Mouse (Mus musculus) stomach, embryonic 16.5 days (tissue): ENCODE data around the gene Pgpep1l. TPM values are rescaled to one million over a fixed set of nuclear protein-coding genes. Genes with fewer than 3 reads are reported as not detected.

Experiments
- ATAC-seq: fragments of 200-750 bp; cut with Nextera tagmentation; 2 replicates; pipeline ENCODE4 v1.8.0; 2017; ENCODE audit warnings: moderate number of reproducible peaks, moderate TSS enrichment; ENCODE audit not compliant: insufficient read depth, low FRiP score
- H3K27ac ChIP-seq: fragments of 300-500 bp; sonication (generic); 2 replicates; pipeline ENCODE4 v1.5.1; 2014; ENCODE audit warnings: low read length
- H3K27me3 ChIP-seq: fragments of 300-500 bp; sonication (generic); 2 replicates; pipeline ENCODE4 v1.6.1; 2014; ENCODE audit warnings: low read length, control low read depth, mixed read lengths; ENCODE audit not compliant: control insufficient read depth, insufficient read depth
- H3K36me3 ChIP-seq: fragments of 300-500 bp; sonication (generic); 2 replicates; pipeline ENCODE4 v1.6.1; 2014; ENCODE audit warnings: low read length; ENCODE audit not compliant: control insufficient read depth, insufficient read depth
- H3K4me1 ChIP-seq: fragments of 300-500 bp; sonication (generic); 2 replicates; pipeline ENCODE4 v1.6.1; 2014; ENCODE audit warnings: low read length, control low read depth, mixed read lengths; ENCODE audit not compliant: control insufficient read depth, insufficient read depth
- H3K4me2 ChIP-seq: fragments of 300-500 bp; sonication (generic); 2 replicates; pipeline ENCODE4 v1.6.1; 2014; ENCODE audit warnings: low read depth, low read length, mixed read lengths
- H3K4me3 ChIP-seq: fragments of 300-500 bp; sonication (generic); replicated peaks from 2 replicates; pipeline ENCODE4 v1.5.1; 2014; ENCODE audit warnings: mild to moderate bottlenecking, low read length
- H3K9ac ChIP-seq: fragments of 300-500 bp; sonication (generic); 2 replicates; pipeline ENCODE4 v1.6.1; 2014; ENCODE audit warnings: low read length
- H3K9me3 ChIP-seq: fragments of 300-500 bp; sonication (generic); replicated peaks from 2 replicates; pipeline ENCODE4 v1.6.1; 2016; ENCODE audit warnings: low read length, control low read depth; ENCODE audit not compliant: control insufficient read depth
- WGBS: fragments of 180-500 bp; shearing (Covaris S2); extraction: QIAGEN DNeasy Blood & Tissue Kit; methylation state at CpG from one replicate; pipeline ENCODE4 v1.1.7; 2014; 5-methylcytosine and 5-hydroxymethylcytosine counted together
- polyA plus RNA-seq: library from polyadenylated mRNA; unstranded; fragments of >200 nt; fragmentation: Nextera tagmentation; extraction: Ambion mirVana; gene quantifications from 2 replicates; pipeline ENCODE4 v1.2.1, GENCODE M21; 2015

Gene Pgpep1l
- polyA plus RNA-seq = not detected in 2 replicates

DNA sequence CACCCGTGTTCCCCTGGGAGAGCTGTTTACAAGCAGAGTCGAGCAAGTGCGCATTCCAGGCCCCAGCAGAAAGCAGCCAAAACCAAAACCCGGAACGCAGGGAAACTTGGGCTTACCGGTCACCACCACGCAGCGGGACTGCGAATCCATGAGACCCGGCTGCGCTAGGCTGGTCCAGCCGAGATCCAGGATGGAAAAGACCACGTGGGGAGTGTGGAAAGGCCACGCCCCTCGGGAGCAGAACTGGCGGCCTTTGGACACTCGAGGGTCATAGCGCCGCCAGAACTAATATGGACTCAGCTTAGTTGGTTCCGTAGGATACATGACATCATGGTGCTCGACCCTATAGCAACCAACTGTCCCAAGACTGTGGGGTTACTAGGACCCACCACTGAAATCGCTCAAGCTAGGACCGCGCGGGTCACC, at the start of gene Pgpep1l:
TSS of gene Pgpep1l (minus strand) at position 206 of the 426 bp plus-strand sequence.
- 0 out of 2 replicates have a peak, but pooled peaks have one; percentile 56 for ATAC-seq
- Histone ChIP-seq H3K4me2 (peak within 1 kb of the TSS; percentile 66), H3K4me1 (peaks cover 12% of the 10 kb centered on the region), H3K9me3 (no peaks in the 10 kb centered on the region), H3K36me3 (no peaks in the 10 kb centered on the region), H3K9ac (peak within 1 kb of the TSS; percentile 54), H3K4me3 (peak within 1 kb of the TSS; percentile 40), H3K27me3 (0 out of 2 replicates have a peak, but pooled peaks cover 4% of the 10 kb centered on the region), H3K27ac (no peak within 1 kb of the TSS)
- 12% methylated on average over 25 of the region's 25 CpGs for WGBS

DNA sequence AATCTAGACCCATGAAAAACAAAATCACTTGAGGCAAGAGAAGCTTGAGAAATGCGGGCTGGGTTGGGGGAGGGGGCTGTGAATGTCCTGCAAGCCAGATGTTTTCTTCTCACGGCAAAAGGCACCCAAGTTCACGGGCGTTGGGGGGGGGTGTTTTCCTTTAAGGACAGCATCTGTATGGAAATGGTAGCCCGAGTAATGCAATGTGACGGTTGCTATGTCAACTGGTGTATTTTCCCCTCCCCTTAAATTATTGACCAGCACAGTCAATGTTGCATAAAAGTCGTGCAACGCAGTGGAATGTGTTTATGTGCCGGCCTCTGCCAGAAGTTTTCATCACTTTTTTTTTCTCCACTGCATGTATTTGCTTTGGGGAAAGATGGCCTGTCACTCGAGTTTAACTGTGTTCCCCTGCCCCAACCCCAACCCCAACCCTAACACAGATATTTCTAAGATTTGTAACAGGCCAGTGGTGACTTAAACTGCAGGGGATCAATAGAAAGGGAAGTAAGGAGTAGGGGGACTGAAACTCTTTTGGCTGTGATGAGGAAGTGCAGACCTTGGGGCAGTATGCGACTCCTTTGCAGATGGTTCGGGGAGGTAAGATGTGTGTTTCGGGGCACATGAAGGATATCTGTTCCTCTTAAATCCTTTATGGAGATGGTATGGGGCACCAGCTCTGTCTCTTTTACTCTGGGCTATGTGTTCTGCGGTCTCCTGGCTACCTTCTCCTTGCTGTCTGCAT, 49.2 kb upstream of the Pgpep1l start:
- H3K27me3 ChIP-seq = no peaks in the 10 kb centered on the region
- no peak overlapping the region for H3K4me3 ChIP-seq
- ATAC-seq = no peak

DNA sequence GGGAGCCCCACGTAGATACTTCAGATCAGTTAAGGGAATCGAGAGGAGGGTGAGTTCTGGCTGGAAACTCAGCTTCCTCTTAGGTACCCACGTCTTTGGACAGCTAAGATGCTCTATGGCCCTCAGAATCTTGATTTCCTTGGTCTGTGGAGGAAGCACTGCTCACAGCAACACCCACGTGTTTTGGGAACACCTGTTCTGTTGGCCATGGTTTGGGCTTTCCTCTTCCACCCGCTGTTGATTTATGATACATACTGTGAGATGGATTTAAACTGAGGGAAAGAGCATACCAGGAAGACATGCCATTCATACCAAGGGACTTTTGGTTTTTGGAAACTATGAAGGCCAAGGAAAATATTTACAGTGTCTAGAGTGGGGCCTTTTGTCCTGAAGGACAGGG, 48.4 kb upstream of the Pgpep1l start:
- Histone ChIP-seq H3K27ac (no peak overlapping the region), H3K27me3 (no peaks in the 10 kb centered on the region), H3K9me3 (no peaks in the 10 kb centered on the region), H3K9ac (no peak overlapping the region), H3K4me1 (no peaks in the 10 kb centered on the region), H3K4me2 (no peak overlapping the region), H3K4me3 (no peak overlapping the region), H3K36me3 (no peaks in the 10 kb centered on the region)
- no peak for ATAC-seq
- 71% methylated on average over 5 of the region's 5 CpGs for WGBS

More for the DNA sequence above, 49.2 kb upstream of the Pgpep1l start:
- Histone ChIP-seq H3K4me2 (no peak overlapping the region), H3K27ac (no peak overlapping the region), H3K9ac (no peak overlapping the region), H3K9me3 (no peaks in the 10 kb centered on the region), H3K4me1 (no peaks in the 10 kb centered on the region), H3K36me3 (no peaks in the 10 kb centered on the region)
- WGBS = 55% methylated on average over 14 of the region's 14 CpGs

DNA sequence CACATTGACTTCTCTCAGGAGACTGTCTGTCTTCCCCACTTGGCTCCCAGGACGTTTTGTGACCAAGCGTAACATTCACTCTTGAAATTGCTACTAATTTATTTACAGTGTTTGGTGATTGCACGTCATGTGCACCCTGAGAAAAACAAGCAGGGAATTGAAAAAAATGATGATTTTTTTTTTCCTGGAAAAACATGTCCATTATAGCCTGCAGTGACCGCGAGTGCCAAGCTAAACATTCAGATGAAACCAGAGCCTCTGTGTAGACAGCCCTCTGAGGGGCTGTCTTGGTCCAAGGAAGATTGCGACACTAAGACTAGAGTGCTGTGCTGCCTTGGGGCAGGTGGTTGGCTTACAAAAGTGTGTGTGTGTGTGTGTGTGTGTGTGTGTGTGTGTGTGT, 47.4 kb upstream of the Pgpep1l start:
- Histone ChIP-seq H3K4me2 (no peak overlapping the region), H3K36me3 (no peaks in the 10 kb centered on the region), H3K27ac (no peak overlapping the region), H3K27me3 (no peaks in the 10 kb centered on the region), H3K4me3 (no peak overlapping the region), H3K9me3 (no peaks in the 10 kb centered on the region), H3K4me1 (no peaks in the 10 kb centered on the region), H3K9ac (no peak overlapping the region)
- WGBS = 66% methylated on average over 6 of the region's 6 CpGs
- ATAC-seq = no peak

DNA sequence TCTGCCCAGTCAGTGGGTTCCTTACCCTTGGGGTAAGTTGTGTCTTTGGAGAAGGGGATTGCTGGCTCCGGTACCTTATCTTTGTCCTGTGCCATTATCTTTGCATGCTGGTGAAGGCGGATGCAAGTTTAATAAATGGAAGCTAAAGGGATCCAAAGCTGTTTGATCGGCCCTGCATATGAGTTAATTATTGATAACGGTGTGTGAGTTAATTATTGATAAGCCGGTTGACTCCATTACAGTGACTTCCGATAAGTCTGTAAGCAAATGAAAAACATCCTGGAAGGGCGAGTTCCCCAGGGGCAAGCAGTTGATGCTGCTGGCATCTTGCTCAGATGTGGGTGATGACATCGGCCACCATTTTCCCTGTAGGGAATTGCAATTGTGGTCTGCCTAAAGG, 42.7 kb upstream of the Pgpep1l start:
- no peaks in the 10 kb centered on the region for H3K36me3 ChIP-seq
- H3K9ac ChIP-seq = no peak overlapping the region
- H3K4me3 ChIP-seq = no peak overlapping the region
- no peaks in the 10 kb centered on the region for H3K4me1 ChIP-seq
- ATAC-seq = no peak
- no peak overlapping the region for H3K4me2 ChIP-seq
- H3K27me3 ChIP-seq = no peaks in the 10 kb centered on the region
- no peak overlapping the region for H3K27ac ChIP-seq
- H3K9me3 ChIP-seq = no peaks in the 10 kb centered on the region
- WGBS = 74% methylated on average over 8 of the region's 8 CpGs

DNA sequence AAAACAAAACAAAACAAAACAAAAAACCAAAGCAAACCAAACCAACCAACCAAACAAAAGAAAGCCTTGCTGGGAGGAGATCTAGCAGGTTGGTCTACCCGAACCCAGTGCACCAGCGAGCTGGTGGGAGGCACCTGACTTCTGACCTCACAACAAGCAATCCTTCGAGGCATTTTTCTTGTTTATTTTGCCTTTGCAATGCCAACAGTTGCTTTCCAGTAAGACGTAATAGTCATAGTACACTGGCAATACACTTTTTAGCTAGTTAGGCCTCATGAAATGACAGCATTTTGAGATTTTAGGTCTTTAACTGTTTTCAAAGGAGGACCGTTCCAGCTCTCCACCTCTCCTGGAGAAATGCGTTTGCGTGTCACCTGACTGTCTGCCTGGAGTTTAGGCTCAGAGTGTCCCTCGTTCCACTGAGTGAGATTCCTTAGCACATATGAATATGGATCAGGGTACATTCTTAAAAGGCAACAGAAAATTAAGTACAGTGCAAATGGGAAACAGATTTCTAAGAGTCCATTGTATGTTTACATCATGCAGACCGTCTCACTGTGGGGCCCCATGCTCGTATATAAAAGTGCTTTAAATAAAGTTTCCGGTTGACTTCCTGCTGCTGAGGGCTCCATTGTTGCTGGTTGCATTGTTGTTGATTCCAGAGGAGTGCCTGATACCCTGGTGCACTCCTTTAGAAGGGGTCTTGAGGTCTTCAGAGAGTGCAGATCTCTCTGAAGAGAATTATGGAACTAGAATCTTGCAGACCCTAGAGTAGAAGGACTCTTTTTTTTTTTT, 41.9 kb upstream of the Pgpep1l start:
- 66% methylated on average over 11 of the region's 11 CpGs for WGBS
- ATAC-seq = no peak

DNA sequence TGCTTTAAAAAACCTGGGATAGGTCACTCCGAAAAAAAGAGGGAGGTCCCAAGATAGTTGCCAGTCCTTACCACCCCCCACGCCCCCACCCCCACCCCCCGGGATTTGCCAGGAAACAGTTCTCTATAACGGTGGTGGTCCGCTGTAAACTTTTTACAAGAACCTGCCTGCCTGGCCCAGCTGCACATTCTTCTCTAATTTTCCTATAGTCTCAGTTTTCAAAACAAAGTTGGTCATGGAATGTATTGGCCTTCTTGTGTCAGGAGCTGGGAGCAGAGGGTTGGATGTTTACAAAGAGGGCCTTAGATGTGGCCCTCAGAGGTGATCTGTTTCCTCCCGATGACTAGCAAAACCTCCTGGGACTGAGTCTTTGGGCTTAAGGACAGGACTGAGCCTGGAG, 39.7 kb upstream of the Pgpep1l start:
- no peaks in the 10 kb centered on the region for H3K4me1 ChIP-seq
- no peak overlapping the region for H3K27ac ChIP-seq
- no peak overlapping the region for H3K4me2 ChIP-seq
- H3K4me3 ChIP-seq = no peak overlapping the region
- ATAC-seq = no peak
- H3K9me3 ChIP-seq = no peaks in the 10 kb centered on the region
- H3K36me3 ChIP-seq = no peaks in the 10 kb centered on the region
- no peaks in the 10 kb centered on the region for H3K27me3 ChIP-seq
- WGBS = 45% methylated on average over 6 of the region's 6 CpGs
- no peak overlapping the region for H3K9ac ChIP-seq

More for the DNA sequence above, 41.9 kb upstream of the Pgpep1l start:
- no peak overlapping the region for H3K27ac ChIP-seq
- H3K4me2 ChIP-seq = no peak overlapping the region
- H3K27me3 ChIP-seq = no peaks in the 10 kb centered on the region
- no peaks in the 10 kb centered on the region for H3K4me1 ChIP-seq
- no peak overlapping the region for H3K4me3 ChIP-seq
- H3K36me3 ChIP-seq = no peaks in the 10 kb centered on the region
- no peaks in the 10 kb centered on the region for H3K9me3 ChIP-seq
- H3K9ac ChIP-seq = no peak overlapping the region

DNA sequence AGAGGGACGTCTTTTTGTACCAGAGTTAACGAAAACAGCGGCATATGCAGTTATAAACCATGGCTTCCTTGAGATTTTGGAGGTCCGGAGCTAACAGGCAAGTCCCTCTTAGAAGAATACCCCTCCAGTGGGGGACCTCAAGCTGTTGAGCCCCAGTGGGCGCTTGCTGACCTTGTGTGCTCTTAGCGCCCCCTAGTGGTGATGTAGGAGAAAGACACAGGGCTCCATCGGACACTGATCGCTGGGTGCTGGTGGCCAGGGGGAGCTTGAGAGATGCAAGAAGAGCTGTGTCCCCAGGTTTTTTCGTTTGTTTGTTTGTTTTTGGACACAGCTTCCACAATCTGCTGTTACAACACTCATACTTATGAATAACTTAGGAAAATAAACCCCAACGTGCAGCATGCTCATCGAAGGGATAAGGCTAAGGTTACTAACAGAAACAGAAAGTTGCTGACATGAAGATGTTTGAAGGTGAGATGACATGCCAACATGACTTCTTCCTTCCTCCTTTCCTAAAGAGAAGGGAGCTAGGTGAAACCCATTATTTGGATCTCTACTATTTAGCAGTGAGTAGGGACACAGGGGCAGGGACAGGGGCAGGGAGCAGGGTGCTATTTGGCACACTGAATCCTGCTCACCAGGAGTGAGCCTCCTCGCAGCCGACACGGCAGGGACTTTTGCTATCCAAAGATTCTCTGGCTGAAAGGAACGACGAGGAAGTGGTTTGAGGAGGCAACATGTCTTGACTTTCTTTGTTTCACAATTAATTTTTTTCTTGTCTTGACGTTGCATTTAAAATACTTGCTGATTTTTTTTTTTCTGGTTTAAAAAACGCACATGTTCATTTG, 38.8 kb upstream of the Pgpep1l start:
- peak overlapping the region; percentile 22; the same call in 1 of the 2 replicates for H3K9ac ChIP-seq
- ATAC-seq = peak; percentile 71
- H3K36me3 ChIP-seq = no peaks in the 10 kb centered on the region
- H3K9me3 ChIP-seq = no peaks in the 10 kb centered on the region
- no peaks in the 10 kb centered on the region for H3K27me3 ChIP-seq
- H3K4me2 ChIP-seq = peak overlapping the region; percentile 47
- H3K4me3 ChIP-seq = peak overlapping the region; percentile 26
- H3K27ac ChIP-seq = no peak overlapping the region
- WGBS = 21% methylated on average over 18 of the region's 18 CpGs
- no peaks in the 10 kb centered on the region for H3K4me1 ChIP-seq
